Mouse (Mus musculus) thymus, postnatal 10 days (tissue): ENCODE measurements around the gene Zfp106.
"Not testable (repeated sequence)": the region's sequence is repeated elsewhere in the genome, so short reads cannot be mapped to it uniquely, and the experiment has no call there.

ENCODE experiments used
- DNase-seq, 2 experiments: peaks; one replicate each; pipeline ENCODE4 v3.0.0; 2021; ENCODE audit warnings: low spot score in 2 of 2

Gene Zfp106

GRCm38 (mm10) chr2:120563235-120563990, at the start of gene Zfp106:
TSS of gene Zfp106 (minus strand) at chr2:120563843.
- peak; percentile 79 to 86 for DNase-seq

- peak; percentile 91 to 95 for DNase-seq
These were observed 45.4 kb upstream of the Zfp106 start, which contains the start of the genes Haus2 and Lrrc57 for GRCm38 (mm10) chr2:120608830-120609723. TSS of gene Haus2 (plus strand) at chr2:120609383. TSS of gene Lrrc57 (minus strand) at chr2:120609520.

GRCm38 (mm10) chr2:120606021-120606690, 42.5 kb upstream of the Zfp106 start:
- DNase-seq, result peak in 1 of 2 experiments; percentile 33

DNA sequence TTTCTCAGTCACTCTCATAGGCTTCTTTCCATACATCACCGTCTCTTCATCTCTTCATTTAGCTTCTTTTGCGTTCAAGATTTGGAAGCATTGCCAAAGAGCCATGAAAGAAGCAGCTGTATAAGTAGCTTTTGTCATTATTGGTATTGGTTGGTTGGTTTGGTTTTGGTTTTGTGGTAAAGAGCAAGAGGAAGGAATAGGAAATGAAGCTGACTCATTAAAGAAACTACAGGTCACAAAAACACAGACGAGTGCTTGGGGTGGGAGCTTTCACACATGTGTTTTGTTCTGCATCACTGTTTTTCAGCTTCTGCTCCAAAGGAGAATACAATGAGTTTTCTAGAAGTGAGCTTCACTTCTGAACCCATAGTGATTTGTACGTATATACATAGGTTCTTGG, 35.9 kb upstream of the Zfp106 start:
- DNase-seq, result no peak

DNA sequence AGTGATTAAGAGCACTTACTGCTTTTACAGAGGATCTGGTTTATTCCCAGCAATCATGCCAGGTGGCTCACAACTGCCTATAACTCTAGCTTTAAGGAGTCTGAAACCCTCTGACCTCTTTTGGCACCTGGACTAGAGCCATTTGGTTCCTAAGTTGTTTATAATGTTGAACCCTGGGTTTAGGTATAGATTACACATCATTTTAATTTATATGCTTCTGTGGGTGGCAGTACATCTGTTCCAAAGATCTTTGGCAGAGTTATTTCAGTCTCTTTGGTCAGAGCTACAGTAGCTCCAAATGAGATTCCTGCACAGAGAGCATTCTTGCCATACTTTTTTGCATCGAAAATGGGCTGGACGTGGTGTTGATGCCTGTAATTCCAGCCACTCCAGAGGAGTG, 34.1 kb upstream of the Zfp106 start:
- DNase-seq, result no peak

GRCm38 (mm10) chr2:120592227-120592626, 28.6 kb upstream of the Zfp106 start:
- DNase-seq, result no peak

GRCm38 (mm10) chr2:120589759-120590158, 26.1 kb upstream of the Zfp106 start:
- DNase-seq, result no peak

GRCm38 (mm10) chr2:120578286-120578685, 14.6 kb upstream of the Zfp106 start:
- DNase-seq, result no peak

DNA sequence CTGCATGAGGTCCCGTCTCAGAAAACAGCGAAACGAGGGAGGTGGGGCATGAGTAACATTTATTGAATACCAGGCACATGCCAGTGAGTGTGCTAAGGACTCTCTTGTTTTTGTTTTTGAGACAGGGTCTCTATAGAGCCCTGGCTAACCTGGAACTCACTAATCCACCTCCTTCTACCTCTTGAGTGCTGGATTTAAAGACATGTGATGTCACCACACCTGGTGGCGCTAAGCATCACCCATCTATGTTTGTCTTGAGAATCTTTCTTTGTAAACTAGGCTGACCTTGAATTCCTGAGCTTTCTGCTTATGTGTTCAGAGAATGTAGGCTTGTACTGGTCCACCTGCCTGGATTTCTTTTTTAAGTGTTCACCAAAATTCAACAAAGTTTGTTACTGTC, 14.2 kb upstream of the Zfp106 start:
- DNase-seq, result no peak

DNA sequence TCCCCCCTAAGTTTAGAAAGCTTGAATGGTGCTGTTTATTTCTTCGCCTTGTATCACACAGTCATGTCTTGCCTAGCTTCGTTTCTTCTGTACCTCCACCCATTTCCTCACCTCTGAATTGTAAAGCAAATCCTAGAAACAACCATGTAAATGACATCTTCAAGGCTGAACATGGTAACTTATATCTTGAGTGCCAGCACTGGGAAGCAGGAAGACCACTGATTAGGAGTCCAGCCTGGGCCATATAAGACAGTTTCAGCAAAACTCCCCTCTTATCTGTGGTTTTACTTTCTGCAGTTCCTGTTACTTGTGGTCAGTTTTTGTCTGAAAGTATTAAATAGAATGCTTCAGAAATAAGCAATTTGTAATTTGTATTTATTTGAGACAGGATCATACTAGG, 12.3 kb upstream of the Zfp106 start:
- no peak for DNase-seq

- no peak for DNase-seq
These were observed 11.5 kb upstream of the Zfp106 start for GRCm38 (mm10) chr2:120575121-120575520.

DNA sequence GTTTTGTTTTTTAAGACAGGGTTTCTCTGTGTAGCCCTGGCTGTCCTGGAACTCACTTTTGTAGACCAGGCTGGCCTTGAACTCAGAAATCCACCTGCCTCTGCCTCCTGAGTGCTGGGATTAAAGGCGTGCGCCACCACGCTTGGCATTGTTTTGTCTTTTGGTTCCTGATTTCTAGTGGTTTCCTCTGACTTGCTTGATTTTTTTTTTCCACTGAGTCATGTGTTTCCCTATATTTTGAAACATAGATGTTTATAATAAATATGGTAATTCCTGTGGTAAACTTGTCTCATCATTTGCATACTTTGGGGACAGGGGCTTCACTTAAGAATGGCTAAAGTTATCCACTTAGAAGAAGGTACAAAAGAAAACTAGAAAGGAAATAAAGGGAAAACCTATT, 8.5 kb upstream of the Zfp106 start:
- DNase-seq, result not testable (repeated sequence)

DNA sequence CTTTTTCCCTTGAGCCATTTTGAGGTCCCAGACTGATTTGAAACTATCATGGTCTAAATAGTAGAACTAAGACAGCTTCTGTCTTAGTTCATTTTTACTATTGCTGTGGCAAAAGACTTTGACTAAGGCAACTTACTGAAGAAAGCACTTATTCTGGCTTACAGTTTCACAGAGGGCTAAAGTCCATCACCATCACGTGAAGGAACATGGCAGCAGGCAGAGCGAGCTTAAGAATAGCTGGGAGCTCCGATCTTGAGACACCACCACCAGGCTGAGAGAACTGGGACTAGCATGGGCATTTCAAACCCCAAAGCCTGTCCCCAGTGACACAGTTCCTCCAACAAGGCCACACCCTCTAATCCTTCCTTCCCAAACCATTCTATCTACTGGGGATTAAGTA, 7.4 kb upstream of the Zfp106 start:
- no peak for DNase-seq

- no peak for DNase-seq
These were observed 4.2 kb upstream of the Zfp106 start for GRCm38 (mm10) chr2:120567798-120568320.

DNA sequence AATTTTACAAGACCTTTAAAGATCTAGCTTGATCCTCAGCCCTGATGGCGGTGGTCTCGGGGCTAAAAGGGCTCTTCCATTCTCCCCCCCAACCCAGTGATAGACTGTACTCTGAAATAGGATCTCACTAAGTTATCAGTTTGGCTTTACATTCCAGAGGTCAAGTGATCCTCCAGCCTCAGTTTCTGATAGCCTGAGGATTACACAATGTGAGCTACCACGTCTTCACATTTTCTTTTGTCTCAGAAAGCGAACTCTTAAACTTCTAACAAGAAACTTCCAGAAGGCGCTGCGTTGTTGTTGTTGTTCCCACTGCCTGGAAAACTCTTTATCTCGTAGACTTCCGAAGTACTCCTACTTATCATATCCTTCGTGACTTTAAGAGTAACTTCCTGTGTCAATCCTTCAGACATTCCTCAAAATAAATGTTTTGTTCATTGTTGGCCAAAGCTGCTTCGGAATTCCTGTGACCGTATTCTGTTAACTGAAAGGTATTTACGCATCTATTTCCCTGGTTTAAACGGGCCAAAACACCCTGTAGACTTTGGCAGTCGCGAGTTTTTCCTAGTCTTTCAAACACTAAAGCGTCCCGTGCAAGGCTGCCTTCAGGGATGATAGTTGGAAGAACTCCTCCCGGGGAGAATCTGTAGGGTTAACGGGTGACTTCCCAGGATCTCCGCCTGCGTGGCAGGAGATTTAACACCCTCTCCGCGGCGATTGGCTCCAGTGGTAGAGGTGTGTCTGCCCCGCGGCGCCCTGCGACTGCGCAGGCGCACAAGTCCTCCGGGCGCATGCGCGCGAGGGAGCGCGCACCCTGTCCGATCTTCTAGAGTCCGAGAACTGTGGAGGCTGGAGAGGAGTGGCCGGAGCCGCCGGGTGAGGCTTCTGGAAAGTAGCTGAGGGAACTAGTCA, 3.5 kb upstream of the Zfp106 start, which contains the start of gene Snap23:
Gene Snap23 (plus strand): TSS at position 786 of the 912 bp plus-strand sequence.
- DNase-seq, result peak; percentile 77 to 83

- DNase-seq, result no peak
These were observed 1.7 kb upstream of the Zfp106 start for GRCm38 (mm10) chr2:120565363-120565762.

DNA sequence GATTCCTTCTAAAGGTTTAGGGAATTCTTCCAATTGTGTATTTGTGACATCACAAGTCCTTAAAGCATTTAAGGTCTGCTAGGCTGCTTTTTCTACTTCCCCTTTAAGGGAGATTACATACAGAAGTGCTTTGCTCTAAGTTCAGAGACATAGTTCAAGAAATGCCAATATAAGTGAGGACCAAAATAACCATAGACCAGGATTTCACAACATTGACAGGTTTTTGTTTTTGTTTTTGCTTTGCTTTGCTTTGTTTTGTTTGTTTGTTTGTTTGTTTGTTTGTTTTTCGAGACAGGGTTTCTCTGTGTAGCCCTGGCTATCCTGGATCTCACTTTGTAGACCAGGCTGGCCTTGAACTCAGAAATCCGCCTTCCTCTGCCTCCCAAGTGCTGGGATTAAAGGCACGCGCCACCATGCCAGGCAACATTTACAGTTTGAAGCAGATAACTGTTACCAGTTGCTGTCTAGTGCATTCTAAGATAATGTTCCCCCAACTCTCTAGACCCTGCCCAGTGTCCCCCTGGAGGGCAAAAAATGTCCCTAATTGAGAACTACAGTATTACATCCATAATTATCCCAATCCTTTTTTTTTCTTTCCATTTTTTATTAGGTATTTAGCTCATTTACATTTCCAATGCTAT, 1.0 kb upstream of the Zfp106 start:
- DNase-seq, result not testable (repeated sequence)

- no peak for DNase-seq
These were observed 796 bp downstream of the Zfp106 start for GRCm38 (mm10) chr2:120562859-120563234.

DNA sequence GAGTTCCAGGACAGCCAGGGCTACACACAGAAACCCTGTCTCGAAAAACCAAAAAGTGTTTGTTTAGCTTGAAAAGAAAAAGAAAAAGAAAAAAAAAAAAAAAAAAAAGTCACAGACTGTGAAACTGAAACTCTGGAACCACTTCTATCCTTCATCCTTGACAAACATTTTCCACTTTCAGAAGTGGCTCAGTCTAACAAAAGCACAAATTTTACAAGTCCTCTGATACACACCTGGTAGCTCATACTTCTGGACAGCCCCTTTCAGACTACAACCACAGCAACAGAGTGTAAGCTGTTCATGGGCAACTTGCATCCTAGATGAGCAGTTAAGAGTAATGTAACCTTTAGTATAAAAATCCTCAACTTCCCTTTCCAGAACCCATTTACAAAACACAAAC, 2.1 kb downstream of the Zfp106 start:
- no peak for DNase-seq

DNA sequence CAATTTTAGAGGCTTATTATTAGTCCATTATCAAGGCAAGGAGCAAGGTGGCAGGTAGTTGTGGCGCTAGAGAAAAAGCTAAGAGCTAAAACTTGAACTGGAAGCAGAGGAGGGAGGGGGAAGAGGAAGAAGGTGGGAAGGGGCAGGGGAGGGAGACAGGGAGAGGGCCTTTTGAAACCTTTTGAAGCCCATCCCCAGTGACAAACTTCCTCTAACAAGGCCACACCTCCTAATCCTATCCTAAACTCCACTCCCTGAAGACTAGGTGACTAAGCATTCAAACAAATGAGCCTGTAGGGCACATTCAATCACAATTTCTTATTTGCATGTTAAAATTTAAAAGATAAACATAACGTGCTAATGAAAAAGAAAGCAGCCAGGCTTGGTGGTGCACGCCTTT, 4.8 kb downstream of the Zfp106 start:
- DNase-seq, result no peak
